Comparison of ENCODE assay signal across 15 mouse cellular contexts in the genomic region with DNA sequence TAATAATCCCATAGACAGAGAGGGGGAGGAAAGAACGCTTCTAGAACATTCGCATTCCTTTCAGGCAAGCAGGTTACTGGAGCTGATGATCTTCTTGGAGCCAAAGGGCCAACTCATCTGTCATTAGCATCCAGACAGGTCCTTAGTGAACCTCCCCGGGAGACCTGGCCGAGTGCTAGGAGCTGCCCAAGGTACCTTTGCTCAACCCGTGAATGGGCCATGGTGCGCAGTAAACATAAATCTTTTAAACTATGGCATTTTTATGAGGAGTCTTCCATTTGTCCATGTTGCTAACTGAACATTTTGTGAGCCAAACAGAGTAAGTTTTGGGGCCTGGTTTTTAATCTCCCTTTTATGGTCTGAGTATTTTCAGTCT. TPM values are rescaled to one million over a fixed set of nuclear protein-coding genes. Genes with fewer than 3 reads are reported as not detected.
"Had no signal": no experiment of that assay in that cellular context is flagged by ENCODE, and none has a peak within 500 bp of the region (broad histone marks: within the 10 kb centered on the region; RNA-seq: fewer than 3 reads in every experiment).

No protein-coding gene starts in this region.

- H3K9ac ChIP-seq: lung, embryonic 14.5 days; midbrain, embryonic 13.5 days; midbrain, embryonic 15.5 days; neural tube, embryonic 12.5 days; stomach, embryonic 15.5 days had no signal

- H3K36me3 ChIP-seq: midbrain, embryonic 13.5 days; midbrain, embryonic 15.5 days; neural tube, embryonic 12.5 days; stomach, embryonic 15.5 days had no signal

- H3K27me3 ChIP-seq: midbrain, embryonic 13.5 days; midbrain, embryonic 15.5 days; neural tube, embryonic 12.5 days; stomach, embryonic 15.5 days had no signal

- DNase-seq: lung, adult 18-20 months; lung, embryonic 14.5 days; lung, postnatal 10 days; lung, postnatal 4 days; right cerebral cortex, postnatal 14 days; thymus, postnatal 14 days; thymus, postnatal 4 days had no signal

- H3K4me1 ChIP-seq: midbrain, embryonic 13.5 days; midbrain, embryonic 15.5 days; neural tube, embryonic 12.5 days; stomach, embryonic 15.5 days had no signal

- ATAC-seq: midbrain, embryonic 13.5 days; midbrain, embryonic 15.5 days had no signal

- H3K9me3 ChIP-seq: midbrain, embryonic 13.5 days; midbrain, embryonic 15.5 days; neural tube, embryonic 12.5 days; stomach, embryonic 15.5 days had no signal

- H3K27ac ChIP-seq: midbrain, embryonic 13.5 days; midbrain, embryonic 15.5 days; neural tube, embryonic 12.5 days; stomach, embryonic 15.5 days; stomach, postnatal 0 days had no signal

- H3K4me2 ChIP-seq: lung, embryonic 14.5 days; midbrain, embryonic 11.5 days; midbrain, embryonic 13.5 days; midbrain, embryonic 15.5 days; neural tube, embryonic 12.5 days; stomach, embryonic 15.5 days had no signal

- H3K4me3 ChIP-seq: midbrain, embryonic 13.5 days; midbrain, embryonic 15.5 days; neural tube, embryonic 12.5 days; stomach, embryonic 15.5 days had no signal

RNA-seq across cellular contexts. Expression of gene Ssu2, which starts 56.6 kb away (rescaled TPM):
- polyA plus RNA-seq: midbrain, postnatal 0 days; neural tube, embryonic 14.5 days had no signal
